Mouse (Mus musculus) testis, adult 2 months (tissue): ENCODE measurements around the gene Adamts4.

Experiments used
- CTCF ChIP-seq: fragments of 200-500 bp; IDR thresholded peaks from 2 replicates; pipeline ENCODE4 v1.5.1; 2012; ENCODE audit warnings: low read depth, mild to moderate bottlenecking, inconsistent platforms, low read length, moderate library complexity; ENCODE audit not compliant: control insufficient read depth, insufficient read depth, insufficient replicate concordance
- POLR2A ChIP-seq: fragments of 200-500 bp; IDR thresholded peaks from 2 replicates; pipeline ENCODE4 v1.6.1; 2012; ENCODE audit warnings: low read depth, mild to moderate bottlenecking, inconsistent platforms, low read length, moderate library complexity; ENCODE audit not compliant: control insufficient read depth

DNA sequence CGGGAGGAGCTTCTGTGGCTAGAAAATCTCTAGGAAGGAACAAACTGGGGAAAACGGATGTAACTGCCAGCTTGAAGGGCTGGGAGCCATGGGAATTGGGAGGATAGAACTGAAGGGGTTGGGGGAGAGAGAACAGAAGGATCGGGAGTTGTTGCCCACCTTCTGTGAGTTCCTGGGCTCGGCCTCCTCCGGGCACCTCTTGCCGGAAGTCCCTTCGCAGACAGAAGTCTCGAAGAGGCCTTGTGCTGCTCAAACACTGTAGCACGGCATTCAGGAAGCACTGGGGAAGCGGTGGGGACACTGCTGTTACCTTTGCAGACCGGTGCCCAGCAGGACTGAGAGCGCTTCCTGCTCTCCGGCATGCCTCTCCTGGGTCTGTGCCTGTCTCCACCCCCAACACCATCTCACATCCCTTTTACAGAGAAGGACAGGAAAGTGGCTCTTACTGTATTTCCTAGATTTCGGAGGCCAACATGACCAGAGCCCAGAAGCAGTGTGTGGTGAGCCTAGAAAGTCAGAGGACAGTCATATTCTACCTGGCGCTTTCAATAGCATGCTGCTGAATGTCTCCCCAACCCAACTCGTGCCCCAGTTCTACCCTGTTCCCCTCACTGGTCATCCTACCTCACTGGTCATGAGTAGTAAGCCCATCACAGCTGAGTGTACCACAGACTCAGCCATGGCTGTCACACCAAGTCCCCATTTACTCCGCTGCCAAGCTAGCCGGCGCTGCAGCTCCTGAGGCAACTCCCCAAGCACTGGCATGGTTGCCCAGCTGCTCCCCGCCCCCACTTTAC lies 35.1 kb downstream of the Adamts4 start:
- no peak for TF ChIP-seq CTCF
- TF ChIP-seq POLR2A: no peak; the same call in 1 of the 2 replicates
